ENCODE assay signal across 30 mouse cellular contexts in genomic region chr5:8634489-8634975, GRCm38 (mm10). TPM values are rescaled to one million over a fixed set of nuclear protein-coding genes. Genes with fewer than 3 reads are reported as not detected.
A peak's percentile ranks its signal among the peaks of the same experiment; 100 is the strongest.
DNase-seq lines count a peak whose midpoint lies in the region; ATAC-seq lines count a peak whose summit lies in the region.
"Had no signal": no experiment of that assay in that cellular context is flagged by ENCODE, and none has a peak within 500 bp of the region (broad histone marks: within the 10 kb centered on the region; RNA-seq: fewer than 3 reads in every experiment).

No protein-coding gene starts in this region.

- no peaks in the 10 kb centered on the region for H3K36me3 ChIP-seq in hindbrain, embryonic 14.5 days (replicated peaks; ENCODE audit: control insufficient read depth, insufficient read depth)
- H3K36me3 ChIP-seq in hindbrain, embryonic 11.5 days (ENCODE audit: control insufficient read depth, insufficient read depth, low read length), result no peaks in the 10 kb centered on the region
- no peaks in the 10 kb centered on the region for H3K36me3 ChIP-seq in intestine, embryonic 15.5 days
- H3K36me3 ChIP-seq: embryonic facial prominence, embryonic 10.5 days; embryonic facial prominence, embryonic 13.5 days; forebrain, embryonic 12.5 days; forebrain, embryonic 15.5 days; heart, embryonic 12.5 days; heart, embryonic 15.5 days; hindbrain, embryonic 10.5 days; hindbrain, embryonic 15.5 days had no signal

- no peak overlapping the region for H3K4me2 ChIP-seq in hindbrain, embryonic 14.5 days (replicated peaks)
- no peak overlapping the region for H3K4me2 ChIP-seq in hindbrain, embryonic 11.5 days (replicated peaks; ENCODE audit: low read depth, low read length)
- no peak overlapping the region for H3K4me2 ChIP-seq in intestine, embryonic 15.5 days (replicated peaks)
- H3K4me2 ChIP-seq: embryonic facial prominence, embryonic 13.5 days; forebrain, embryonic 12.5 days; forebrain, embryonic 15.5 days; heart, embryonic 12.5 days; heart, embryonic 15.5 days; hindbrain, embryonic 15.5 days had no signal

- H3K27ac ChIP-seq in hindbrain, embryonic 14.5 days, result no peak overlapping the region
- no peak overlapping the region for H3K27ac ChIP-seq in hindbrain, embryonic 11.5 days (ENCODE audit: low read depth, low read length)
- H3K27ac ChIP-seq in intestine, embryonic 15.5 days, result no peak overlapping the region
- H3K27ac ChIP-seq: embryonic facial prominence, embryonic 10.5 days; embryonic facial prominence, embryonic 13.5 days; forebrain, embryonic 12.5 days; forebrain, embryonic 15.5 days; heart, embryonic 15.5 days; hindbrain, embryonic 10.5 days; hindbrain, embryonic 15.5 days had no signal

- H3K4me1 ChIP-seq in hindbrain, embryonic 14.5 days (replicated peaks; ENCODE audit: control insufficient read depth, insufficient read depth, low read length), result no peaks in the 10 kb centered on the region
- no peaks in the 10 kb centered on the region for H3K4me1 ChIP-seq in hindbrain, embryonic 11.5 days (replicated peaks; ENCODE audit: control insufficient read depth, insufficient read depth, low read length)
- H3K4me1 ChIP-seq in intestine, embryonic 15.5 days (replicated peaks), result no peaks in the 10 kb centered on the region
- H3K4me1 ChIP-seq: embryonic facial prominence, embryonic 10.5 days; embryonic facial prominence, embryonic 13.5 days; forebrain, embryonic 12.5 days; forebrain, embryonic 15.5 days; heart, embryonic 12.5 days; heart, embryonic 15.5 days; hindbrain, embryonic 10.5 days; hindbrain, embryonic 15.5 days had no signal

- no peaks in the 10 kb centered on the region for H3K27me3 ChIP-seq in hindbrain, embryonic 14.5 days (ENCODE audit: control insufficient read depth, insufficient read depth, low read length)
- no peaks in the 10 kb centered on the region for H3K27me3 ChIP-seq in hindbrain, embryonic 11.5 days (ENCODE audit: control insufficient read depth, insufficient read depth, low read length)
- H3K27me3 ChIP-seq in intestine, embryonic 15.5 days (replicated peaks), result no peaks in the 10 kb centered on the region
- H3K27me3 ChIP-seq: embryonic facial prominence, embryonic 13.5 days; forebrain, embryonic 12.5 days; forebrain, embryonic 15.5 days; heart, embryonic 12.5 days; heart, embryonic 15.5 days; hindbrain, embryonic 15.5 days had no signal

- no peak overlapping the region for H3K4me3 ChIP-seq in hindbrain, embryonic 14.5 days (replicated peaks; ENCODE audit: low read length)
- H3K4me3 ChIP-seq in hindbrain, embryonic 11.5 days (ENCODE audit: low read depth, low read length), result no peak overlapping the region
- H3K4me3 ChIP-seq in intestine, embryonic 15.5 days (replicated peaks), result no peak overlapping the region
- H3K4me3 ChIP-seq: embryonic facial prominence, embryonic 10.5 days; embryonic facial prominence, embryonic 13.5 days; erythroblast, embryonic 14.5 days; forebrain, embryonic 12.5 days; forebrain, embryonic 15.5 days; heart, embryonic 12.5 days; heart, embryonic 15.5 days; hindbrain, embryonic 10.5 days; hindbrain, embryonic 15.5 days had no signal

- DNase-seq in hindbrain, embryonic 14.5 days (ENCODE audit: low spot score), result peak; percentile 7
- DNase-seq in hindbrain, embryonic 11.5 days (ENCODE audit: low spot score), result no peak
- DNase-seq in adrenal gland, postnatal 10 days, result peak; percentile 18
- peak; percentile 38 for DNase-seq in large intestine, adult 2 months (ENCODE audit: low read depth, low spot score)
- DNase-seq in frontal cortex, adult 2 months (ENCODE audit: extremely low spot score in 1 of 2, low spot score in 1 of 2), result no peak
- no peak for DNase-seq in right cerebral cortex, postnatal 10 days (ENCODE audit: low spot score in 2 of 2)
- DNase-seq in heart, adult 8-10 months (ENCODE audit: low spot score), result no peak
- DNase-seq: cerebellum, adult 11-12 months; cerebellum, adult 8-10 months; cerebellum, postnatal 10 days; cerebellum, postnatal 36 days; embryo, embryonic 11 days; gastrocnemius, postnatal 10 days; heart, adult 11 months; heart, postnatal 10 days; heart, postnatal 36 days; kidney, adult 8-10 months had no signal

- no peaks in the 10 kb centered on the region for H3K9me3 ChIP-seq in hindbrain, embryonic 14.5 days (ENCODE audit: control insufficient read depth, low read length)
- H3K9me3 ChIP-seq in hindbrain, embryonic 11.5 days (ENCODE audit: control insufficient read depth, low read length), result no peaks in the 10 kb centered on the region
- H3K9me3 ChIP-seq in intestine, embryonic 15.5 days, result no peaks in the 10 kb centered on the region
- H3K9me3 ChIP-seq: embryonic facial prominence, embryonic 10.5 days; embryonic facial prominence, embryonic 13.5 days; forebrain, embryonic 12.5 days; forebrain, embryonic 15.5 days; heart, embryonic 12.5 days; heart, embryonic 15.5 days; hindbrain, embryonic 10.5 days; hindbrain, embryonic 15.5 days had no signal

- H3K9ac ChIP-seq in hindbrain, embryonic 14.5 days, result no peak overlapping the region
- H3K9ac ChIP-seq in hindbrain, embryonic 11.5 days (ENCODE audit: low read depth, low read length), result no peak overlapping the region
- no peak overlapping the region for H3K9ac ChIP-seq in intestine, embryonic 15.5 days
- H3K9ac ChIP-seq: embryonic facial prominence, embryonic 13.5 days; forebrain, embryonic 12.5 days; forebrain, embryonic 15.5 days; heart, embryonic 12.5 days; heart, embryonic 15.5 days; hindbrain, embryonic 15.5 days had no signal

- ATAC-seq in hindbrain, embryonic 14.5 days (ENCODE audit: low FRiP score), result no peak
- no peak for ATAC-seq in hindbrain, embryonic 11.5 days (ENCODE audit: low FRiP score)
- peak; percentile 96 for ATAC-seq in intestine, embryonic 15.5 days
- ATAC-seq: activated CD4-positive, CD25-positive, alpha-beta regulatory T cell, adult 4 months; CD4-positive, CD25-positive, alpha-beta regulatory T cell, adult 4 months; forebrain, embryonic 15.5 days had no signal

RNA-seq across cellular contexts. Expression of gene Rundc3b, which starts 11.8 kb away (rescaled TPM):
- 57.9 and 64.9 TPM in 2 replicates for polyA plus RNA-seq in hindbrain, embryonic 14.5 days (2014; fragmentation: Nextera tagmentation; extraction: Ambion mirVana)
- 15.2 and 15.4 TPM in 2 replicates for polyA plus RNA-seq in hindbrain, embryonic 11.5 days (2014; fragmentation: Nextera tagmentation; extraction: Ambion mirVana)
- total RNA-seq in adrenal gland, postnatal 10 days (2021), result 1 to 10 TPM; 4.2 to 5.5 TPM
- 5.6 and 7.2 TPM in 2 replicates for polyA plus RNA-seq in intestine, embryonic 15.5 days (2015; fragmentation: Nextera tagmentation; extraction: Ambion mirVana)
- polyA plus RNA-seq in large intestine, adult 2 months (2012; rRNA removed), result 2.8 and 3.4 TPM in 2 replicates
- polyA plus RNA-seq in frontal cortex, adult 2 months (2012; rRNA removed), result 13.1 and 17.1 TPM in 2 replicates
- under 1 TPM; 0.26 to 0.66 (median 0.42) TPM for total RNA-seq in heart, adult 8-10 months (2022)
- total RNA-seq: MEL had no signal
- polyA plus RNA-seq: erythroblast, embryonic 14.5 days had no signal

RNA-seq across cellular contexts. Expression of gene Abcb1a, which starts 25.3 kb away (rescaled TPM):
- 2.3 TPM in 2 replicates for polyA plus RNA-seq in hindbrain, embryonic 14.5 days (2014; fragmentation: Nextera tagmentation; extraction: Ambion mirVana)
- 0.52 and 0.60 TPM in 2 replicates for polyA plus RNA-seq in hindbrain, embryonic 11.5 days (2014; fragmentation: Nextera tagmentation; extraction: Ambion mirVana)
- 10 to 100 TPM in 1 of 2 experiments, 1 to 10 TPM in 1; 9.9 to 18.0 TPM for total RNA-seq in adrenal gland, postnatal 10 days (2021)
- 8.7 and 9.4 TPM in 2 replicates for polyA plus RNA-seq in intestine, embryonic 15.5 days (2015; fragmentation: Nextera tagmentation; extraction: Ambion mirVana)
- 30.2 and 30.5 TPM in 2 replicates for polyA plus RNA-seq in large intestine, adult 2 months (2012; rRNA removed)
- polyA plus RNA-seq in frontal cortex, adult 2 months (2012; rRNA removed), result 24.9 and 28.8 TPM in 2 replicates
- 10 to 100 TPM in 2 of 4 experiments, 1 to 10 TPM in 2; 8.1 to 12.9 (median 9.4) TPM for total RNA-seq in heart, adult 8-10 months (2022)
- total RNA-seq: MEL had no signal
- polyA plus RNA-seq: erythroblast, embryonic 14.5 days had no signal

Comparison
In these comparisons a context has a peak if more than half of its experiments do, and no peak if none do; other contexts are left out.
1. DNase-seq: peak in hindbrain, embryonic 14.5 days (single experiment), adrenal gland, postnatal 10 days (single experiment) and large intestine, adult 2 months (single experiment); none in hindbrain, embryonic 11.5 days (single experiment), frontal cortex, adult 2 months (0 of 2), right cerebral cortex, postnatal 10 days (0 of 2) and heart, adult 8-10 months (single experiment).